Mouse (Mus musculus): ENCODE measurements around the gene Fars2. TPM values are rescaled to one million over a fixed set of nuclear protein-coding genes. Genes with fewer than 3 reads are reported as not detected.

Fars2 gene
- total and polyA plus RNA-seq, 2 experiments from 2014 or later, result 30.3 to 30.6 TPM

DNA sequence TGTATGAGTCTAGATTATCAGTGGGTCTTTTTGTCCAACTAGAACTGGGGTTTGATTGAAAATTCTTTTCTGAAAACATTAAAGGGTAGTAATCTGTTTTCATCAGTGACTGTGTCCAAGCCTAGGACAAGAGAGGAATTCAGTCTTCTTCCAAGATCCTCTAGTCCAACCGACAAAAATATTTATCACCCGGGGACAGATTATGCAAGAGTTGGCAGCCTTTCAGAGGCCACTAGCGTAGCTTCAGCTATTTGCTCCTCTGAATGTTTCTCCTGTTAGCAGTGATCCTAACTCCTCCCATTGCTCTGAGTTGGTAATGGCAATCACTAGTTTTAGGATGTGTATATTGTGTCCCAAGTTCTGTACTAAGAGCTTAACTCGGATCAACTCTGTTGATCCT, 380.1 kb downstream of the Fars2 start:
- no peaks in the 10 kb centered on the region for H3K36me3 ChIP-seq (ENCODE audit: insufficient read depth, low read length)
- H3K4me1 ChIP-seq (ENCODE audit: insufficient read depth, low read length), result no peaks in the 10 kb centered on the region
- WGBS, result 76% methylated on average over 4 of the region's 4 CpGs
- no peak for TF ChIP-seq CTCF (IDR thresholded peaks at IDR 0.05)
- no peak for ATAC-seq (ENCODE audit: low FRiP score)
- no peak overlapping the region for H3K4me3 ChIP-seq (ENCODE audit: low read depth, low read length)
- no peaks in the 10 kb centered on the region for H3K9me3 ChIP-seq (ENCODE audit: low read length)
- no peak overlapping the region for H3K4me2 ChIP-seq (ENCODE audit: low read depth, low read length, poor library complexity, severe bottlenecking)
- no peaks in the 10 kb centered on the region for H3K27me3 ChIP-seq (ENCODE audit: insufficient read depth, low read length)
- DNase-seq (ENCODE audit: low spot score), result no peak
- no peak overlapping the region for H3K27ac ChIP-seq (ENCODE audit: low read depth, low read length)
- no peak overlapping the region for H3K9ac ChIP-seq (replicated peaks; ENCODE audit: low read length, poor library complexity, severe bottlenecking)

GRCm38 (mm10) chr13:36500370-36500905, 383.2 kb downstream of the Fars2 start:
- Histone ChIP-seq H3K4me3 (ENCODE audit: low read depth, low read length) (no peak overlapping the region), H3K4me1 (ENCODE audit: insufficient read depth, low read length) (no peaks in the 10 kb centered on the region), H3K9ac (replicated peaks; ENCODE audit: low read length, poor library complexity, severe bottlenecking) (no peak overlapping the region), H3K9me3 (ENCODE audit: low read length) (no peaks in the 10 kb centered on the region), H3K27me3 (ENCODE audit: insufficient read depth, low read length) (no peaks in the 10 kb centered on the region), H3K4me2 (ENCODE audit: low read depth, low read length, poor library complexity, severe bottlenecking) (no peak overlapping the region), H3K27ac (ENCODE audit: low read depth, low read length) (no peak overlapping the region), H3K36me3 (ENCODE audit: insufficient read depth, low read length) (no peaks in the 10 kb centered on the region)
- no peak for DNase-seq (ENCODE audit: low spot score)
- WGBS, result 77% methylated on average over 4 of the region's 4 CpGs
- no peak for ATAC-seq (ENCODE audit: low FRiP score)
- TF ChIP-seq CTCF (IDR thresholded peaks at IDR 0.05), result no peak

GRCm38 (mm10) chr13:36503551-36503950, 386.3 kb downstream of the Fars2 start:
- Histone ChIP-seq H3K36me3 (ENCODE audit: insufficient read depth, low read length) (no peaks in the 10 kb centered on the region), H3K9ac (replicated peaks; ENCODE audit: low read length, poor library complexity, severe bottlenecking) (no peak overlapping the region), H3K4me2 (ENCODE audit: low read depth, low read length, poor library complexity, severe bottlenecking) (no peak overlapping the region), H3K27ac (ENCODE audit: low read depth, low read length) (no peak overlapping the region), H3K4me3 (ENCODE audit: low read depth, low read length) (no peak overlapping the region), H3K27me3 (ENCODE audit: insufficient read depth, low read length) (no peaks in the 10 kb centered on the region), H3K4me1 (ENCODE audit: insufficient read depth, low read length) (no peaks in the 10 kb centered on the region), H3K9me3 (ENCODE audit: low read length) (no peaks in the 10 kb centered on the region)
- no peak for ATAC-seq (ENCODE audit: low FRiP score)
- 80% methylated on average over 3 of the region's 3 CpGs for WGBS
- TF ChIP-seq CTCF (IDR thresholded peaks at IDR 0.05), result no peak
- no peak for DNase-seq (ENCODE audit: low spot score)

DNA sequence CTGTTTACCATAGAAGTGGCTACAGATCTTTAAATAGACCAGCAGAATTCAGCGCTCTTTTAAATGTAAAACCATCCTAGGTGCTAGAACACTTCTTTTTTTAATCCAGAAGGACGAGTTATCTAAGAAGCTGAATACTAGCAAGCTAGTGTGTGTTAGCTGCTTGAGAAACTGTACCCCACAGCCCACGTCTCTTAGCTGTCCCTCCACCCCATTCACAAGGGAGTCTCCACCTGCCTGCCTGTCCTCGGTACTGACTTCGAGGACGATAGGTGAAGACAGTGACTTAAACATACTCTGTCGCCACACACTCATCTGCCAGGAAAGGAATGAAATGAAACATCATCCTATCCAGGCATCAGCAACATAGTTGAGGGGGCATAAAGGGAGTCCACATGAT, 386.8 kb downstream of the Fars2 start:
- Histone ChIP-seq H3K36me3 (ENCODE audit: insufficient read depth, low read length) (no peaks in the 10 kb centered on the region), H3K9ac (replicated peaks; ENCODE audit: low read length, poor library complexity, severe bottlenecking) (no peak overlapping the region), H3K27ac (ENCODE audit: low read depth, low read length) (no peak overlapping the region), H3K4me1 (ENCODE audit: insufficient read depth, low read length) (no peaks in the 10 kb centered on the region), H3K27me3 (ENCODE audit: insufficient read depth, low read length) (no peaks in the 10 kb centered on the region), H3K4me3 (ENCODE audit: low read depth, low read length) (no peak overlapping the region), H3K4me2 (ENCODE audit: low read depth, low read length, poor library complexity, severe bottlenecking) (no peak overlapping the region), H3K9me3 (ENCODE audit: low read length) (no peaks in the 10 kb centered on the region)
- DNase-seq (ENCODE audit: low spot score), result no peak
- 89% methylated on average over 7 of the region's 7 CpGs for WGBS
- no peak for TF ChIP-seq CTCF (IDR thresholded peaks at IDR 0.05)
- ATAC-seq (ENCODE audit: low FRiP score), result no peak

GRCm38 (mm10) chr13:36505730-36506129, 388.5 kb downstream of the Fars2 start:
- WGBS, result 94% methylated on average over 6 of the region's 6 CpGs
- H3K9ac ChIP-seq (replicated peaks; ENCODE audit: low read length, poor library complexity, severe bottlenecking), result no peak overlapping the region
- DNase-seq (ENCODE audit: low spot score) (no peak), ATAC-seq (ENCODE audit: low FRiP score) (no peak)
- no peak overlapping the region for H3K4me3 ChIP-seq (ENCODE audit: low read depth, low read length)
- H3K27me3 ChIP-seq (ENCODE audit: insufficient read depth, low read length), result no peaks in the 10 kb centered on the region
- no peak overlapping the region for H3K4me2 ChIP-seq (ENCODE audit: low read depth, low read length, poor library complexity, severe bottlenecking)
- no peaks in the 10 kb centered on the region for H3K9me3 ChIP-seq (ENCODE audit: low read length)
- no peaks in the 10 kb centered on the region for H3K4me1 ChIP-seq (ENCODE audit: insufficient read depth, low read length)
- no peak for TF ChIP-seq CTCF (IDR thresholded peaks at IDR 0.05)
- H3K27ac ChIP-seq (ENCODE audit: low read depth, low read length), result no peak overlapping the region
- H3K36me3 ChIP-seq (ENCODE audit: insufficient read depth, low read length), result no peaks in the 10 kb centered on the region

GRCm38 (mm10) chr13:36506315-36506714, 389.1 kb downstream of the Fars2 start:
- ATAC-seq (ENCODE audit: low FRiP score), result no peak
- no peak for DNase-seq (ENCODE audit: low spot score)
- H3K27ac ChIP-seq (ENCODE audit: low read depth, low read length), result no peak overlapping the region

More at GRCm38 (mm10) chr13:36506315-36506714, 389.1 kb downstream of the Fars2 start:
- Histone ChIP-seq H3K4me3 (ENCODE audit: low read depth, low read length) (no peak overlapping the region), H3K4me1 (ENCODE audit: insufficient read depth, low read length) (no peaks in the 10 kb centered on the region), H3K9me3 (ENCODE audit: low read length) (no peaks in the 10 kb centered on the region), H3K9ac (replicated peaks; ENCODE audit: low read length, poor library complexity, severe bottlenecking) (no peak overlapping the region), H3K36me3 (ENCODE audit: insufficient read depth, low read length) (no peaks in the 10 kb centered on the region), H3K4me2 (ENCODE audit: low read depth, low read length, poor library complexity, severe bottlenecking) (no peak overlapping the region), H3K27me3 (ENCODE audit: insufficient read depth, low read length) (no peaks in the 10 kb centered on the region)
- TF ChIP-seq CTCF (IDR thresholded peaks at IDR 0.05), result no peak
- WGBS, result 83% methylated on average over 5 of the region's 5 CpGs

Measured in midbrain, postnatal 0 days (tissue).